Mouse (Mus musculus) myocyte (in vitro differentiated cells): ENCODE data around the gene Yap1. TPM values are rescaled to one million over a fixed set of nuclear protein-coding genes. Genes with fewer than 3 reads are reported as not detected.
"Not testable (repeated sequence)": the region's sequence is repeated elsewhere in the genome, so short reads cannot be mapped to it uniquely, and the experiment has no call there.

Source experiments
- H3K27me3 ChIP-seq: one replicate; pipeline ENCODE4 v1.6.1; 2011; ENCODE audit not compliant: control insufficient read depth, insufficient read depth, insufficient read length
- H3K36me3 ChIP-seq: one replicate; pipeline ENCODE4 v1.6.1; 2011; ENCODE audit not compliant: control insufficient read depth, insufficient read depth
- H3K4me2 ChIP-seq: one replicate; pipeline ENCODE4 v1.6.1; 2011; ENCODE audit warnings: low read depth, control low read depth
- H3K4me3 ChIP-seq: one replicate; pipeline ENCODE4 v1.5.1; 2011; ENCODE audit warnings: mild to moderate bottlenecking, control low read depth, moderate library complexity
- H3K79me2 ChIP-seq: one replicate; pipeline ENCODE4 v1.6.1; 2011; ENCODE audit not compliant: control insufficient read depth, insufficient read depth
- H3ac ChIP-seq: one replicate; pipeline ENCODE4 v1.6.1; 2011; ENCODE audit not compliant: control insufficient read depth, insufficient read length
- CEBPB ChIP-seq: IDR thresholded peaks from 2 replicates; pipeline ENCODE4 v1.6.1; 2011; ENCODE audit warnings: mild to moderate bottlenecking, moderate library complexity; ENCODE audit not compliant: poor library complexity, insufficient read depth, severe bottlenecking
- E2F4 ChIP-seq: IDR thresholded peaks from one replicate; pipeline ENCODE4 v1.6.1; 2011; ENCODE audit warnings: mild to moderate bottlenecking, control low read depth, moderate library complexity; ENCODE audit not compliant: insufficient read depth
- MAX ChIP-seq: IDR thresholded peaks from one replicate; pipeline ENCODE4 v1.6.1; 2011; ENCODE audit warnings: low read depth, mild to moderate bottlenecking, control low read depth
- MYOD1 ChIP-seq, 3 experiments: IDR thresholded peaks; one replicate each; pipeline ENCODE4 v1.6.1; 2011; ENCODE audit warnings: control low read depth in 2 of 3, low read depth in 2 of 3, mild to moderate bottlenecking in 2 of 3, moderate library complexity in 1 of 3; ENCODE audit not compliant: insufficient read length in 2 of 3, control insufficient read depth in 1 of 3
- MYOG ChIP-seq, 3 experiments: IDR thresholded peaks; one replicate each; pipeline ENCODE4 v1.6.1; 2011; ENCODE audit warnings: control low read depth in 2 of 3, low read depth in 2 of 3, mild to moderate bottlenecking in 2 of 3; ENCODE audit not compliant: insufficient read length in 2 of 3, control insufficient read depth in 1 of 3, insufficient read depth in 1 of 3
- POLR2A ChIP-seq: IDR thresholded peaks from one replicate; pipeline ENCODE4 v1.6.1; 2011; ENCODE audit warnings: low read depth, mild to moderate bottlenecking, control low read depth, moderate library complexity; ENCODE audit not compliant: insufficient read length
- POLR2AphosphoS2 ChIP-seq: IDR thresholded peaks from one replicate; pipeline ENCODE4 v1.6.1; 2011; ENCODE audit warnings: low read depth, control low read depth; ENCODE audit not compliant: insufficient read length
- REST ChIP-seq: IDR thresholded peaks from one replicate; pipeline ENCODE4 v1.6.1; 2011; ENCODE audit warnings: mild to moderate bottlenecking, control low read depth, moderate library complexity; ENCODE audit not compliant: insufficient read depth, insufficient read length
- SRF ChIP-seq: IDR thresholded peaks from one replicate; pipeline ENCODE4 v1.6.1; 2011; ENCODE audit warnings: low read depth; ENCODE audit not compliant: control insufficient read depth, insufficient read length
- TCF12 ChIP-seq: IDR thresholded peaks from one replicate; pipeline ENCODE4 v1.6.1; 2011; ENCODE audit warnings: mild to moderate bottlenecking, control low read depth; ENCODE audit not compliant: poor library complexity, insufficient read depth, severe bottlenecking
- TCF3 ChIP-seq: IDR thresholded peaks from one replicate; pipeline ENCODE4 v1.6.1; 2011; ENCODE audit warnings: low read depth, control low read depth; ENCODE audit not compliant: insufficient read length
- USF1 ChIP-seq: IDR thresholded peaks from one replicate; pipeline ENCODE4 v1.6.1; 2011; ENCODE audit warnings: low read depth, mild to moderate bottlenecking, control low read depth, moderate library complexity
- polyA plus RNA-seq: library from polyadenylated mRNA; unstranded; fragments of >200 nt; fragmentation: generic; extraction: Trizol; gene quantifications from one replicate; pipeline ENCODE4 v1.2.1, GENCODE M21; 2012; ENCODE audit warnings: missing spikeins

Gene Yap1
- polyA plus RNA-seq, 1 experiment: 27.5 TPM

DNA sequence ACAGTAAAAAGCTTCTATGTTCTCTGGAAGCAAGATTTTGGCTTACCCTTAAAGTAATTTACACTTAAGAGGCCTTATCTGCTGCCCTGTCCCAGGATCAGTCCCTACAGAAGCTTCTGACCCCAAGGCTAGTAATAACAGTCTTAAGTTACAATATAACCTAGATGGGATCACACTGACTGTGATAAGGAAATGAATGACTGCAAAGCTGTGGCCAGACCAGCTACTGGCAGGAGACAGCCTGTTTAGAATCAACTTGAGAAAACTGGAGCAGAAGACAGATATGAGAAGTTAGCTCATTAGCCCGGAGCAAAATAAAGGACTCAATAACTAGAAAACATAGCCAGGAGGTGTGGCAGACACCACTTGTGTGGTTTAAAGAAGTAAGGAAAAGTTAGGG lies 97.8 kb downstream of the Yap1 start:
- Histone ChIP-seq H3K4me2 (no peak overlapping the region), H3K4me3 (no peak overlapping the region), H3ac (no peak overlapping the region), H3K36me3 (no peaks in the 10 kb centered on the region), H3K27me3 (no peaks in the 10 kb centered on the region), H3K79me2 (no peaks in the 10 kb centered on the region)
- no peak for TF ChIP-seq CEBPB

DNA sequence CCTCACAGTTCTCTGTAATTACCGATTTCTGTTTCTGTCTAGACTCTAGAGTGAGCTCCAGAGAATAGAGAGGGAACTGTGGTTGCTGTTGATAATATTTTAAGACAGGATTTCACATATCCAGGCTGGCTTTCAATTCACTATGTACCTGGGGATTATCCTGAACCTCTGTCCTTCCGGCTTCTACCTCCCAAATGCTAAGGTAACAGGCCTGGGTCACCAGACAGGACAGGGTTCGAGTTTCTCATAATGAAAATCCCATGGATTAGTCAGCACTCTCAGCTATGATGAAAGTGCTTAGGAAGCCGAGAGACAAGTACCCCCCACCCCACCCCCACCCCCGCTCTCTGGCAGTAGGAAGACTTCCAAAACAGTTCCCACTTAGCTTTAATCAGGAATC lies 100.6 kb downstream of the Yap1 start:
- H3K4me3 ChIP-seq: no peak overlapping the region
- H3K27me3 ChIP-seq: no peaks in the 10 kb centered on the region
- H3K36me3 ChIP-seq: no peaks in the 10 kb centered on the region
- no peaks in the 10 kb centered on the region for H3K79me2 ChIP-seq
- TF ChIP-seq USF1 (no peak), MAX (no peak), MYOD1 (IDR thresholded peaks at IDR 0.05; ENCODE audit: control insufficient read depth in 1 of 3, insufficient read length in 2 of 3, low read depth in 2 of 3) (no peak), CEBPB (no peak), REST (no peak), POLR2AphosphoS2 (no peak), TCF3 (no peak), MYOG (IDR thresholded peaks at IDR 0.05; ENCODE audit: control insufficient read depth in 1 of 3, insufficient read depth in 1 of 3, insufficient read length in 2 of 3, low read depth in 2 of 3) (no peak), POLR2A (no peak)
- H3ac ChIP-seq: no peak overlapping the region
- H3K4me2 ChIP-seq: no peak overlapping the region

- no peak overlapping the region for H3K4me2 ChIP-seq
- H3K4me3 ChIP-seq: no peak overlapping the region
- H3K36me3 ChIP-seq: no peaks in the 10 kb centered on the region
- TF ChIP-seq TCF12: no peak
- H3K79me2 ChIP-seq: no peaks in the 10 kb centered on the region
- no peaks in the 10 kb centered on the region for H3K27me3 ChIP-seq
- no peak overlapping the region for H3ac ChIP-seq
Observed at GRCm38 (mm10) chr9:7903262-7903661, 101.1 kb downstream of the Yap1 start.

- Histone ChIP-seq H3ac (no peak overlapping the region), H3K79me2 (no peaks in the 10 kb centered on the region), H3K36me3 (no peaks in the 10 kb centered on the region), H3K4me2 (no peak overlapping the region), H3K27me3 (no peaks in the 10 kb centered on the region), H3K4me3 (no peak overlapping the region)
- TF ChIP-seq MAX (no peak), POLR2A (no peak), SRF (no peak)
Observed at GRCm38 (mm10) chr9:7902311-7902710, 102.1 kb downstream of the Yap1 start.

- TF ChIP-seq MAX: no peak
- no peak for TF ChIP-seq CEBPB
- TF ChIP-seq MYOG (IDR thresholded peaks at IDR 0.05; ENCODE audit: control insufficient read depth in 1 of 3, insufficient read depth in 1 of 3, insufficient read length in 2 of 3, low read depth in 2 of 3): no peak
- TF ChIP-seq POLR2A: no peak
- TF ChIP-seq E2F4: no peak
- TF ChIP-seq REST: no peak
- no peak for TF ChIP-seq TCF3
- Histone ChIP-seq H3K79me2 (no peaks in the 10 kb centered on the region), H3K36me3 (no peaks in the 10 kb centered on the region), H3ac (no peak overlapping the region), H3K4me3 (no peak overlapping the region), H3K27me3 (no peaks in the 10 kb centered on the region), H3K4me2 (no peak overlapping the region)
Observed at GRCm38 (mm10) chr9:7900965-7901364, 103.4 kb downstream of the Yap1 start.

DNA sequence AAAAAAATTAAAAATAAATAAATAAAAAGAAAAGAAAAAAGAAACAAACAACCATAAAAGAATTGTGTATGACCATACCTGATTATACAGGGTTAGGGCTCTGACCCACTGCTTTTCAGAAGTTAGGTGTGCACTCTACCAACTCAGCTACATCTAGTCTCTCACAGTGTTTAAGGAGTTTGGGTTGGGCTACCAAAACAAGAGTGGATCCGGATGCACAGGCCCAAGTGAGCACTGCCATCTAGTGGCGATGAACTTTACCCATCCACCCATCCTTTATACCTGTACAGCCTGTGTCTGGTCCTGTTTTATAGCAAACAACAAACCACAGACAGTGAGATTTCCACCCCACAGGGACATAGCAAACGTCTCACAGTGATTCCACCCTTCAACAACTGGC lies 106.9 kb downstream of the Yap1 start:
- Histone ChIP-seq H3K4me2 (no peak overlapping the region), H3ac (no peak overlapping the region), H3K79me2 (no peaks in the 10 kb centered on the region), H3K36me3 (no peaks in the 10 kb centered on the region), H3K4me3 (no peak overlapping the region), H3K27me3 (no peaks in the 10 kb centered on the region)
- TF ChIP-seq MAX (no peak), POLR2AphosphoS2 (no peak), MYOG (IDR thresholded peaks at IDR 0.05; ENCODE audit: control insufficient read depth in 1 of 3, insufficient read depth in 1 of 3, insufficient read length in 2 of 3, low read depth in 2 of 3) (no peak), TCF3 (no peak), REST (no peak), E2F4 (no peak), USF1 (no peak), POLR2A (no peak), SRF (no peak), MYOD1 (IDR thresholded peaks at IDR 0.05; ENCODE audit: control insufficient read depth in 1 of 3, insufficient read length in 2 of 3, low read depth in 2 of 3) (no peak), CEBPB (no peak), TCF12 (no peak)

DNA sequence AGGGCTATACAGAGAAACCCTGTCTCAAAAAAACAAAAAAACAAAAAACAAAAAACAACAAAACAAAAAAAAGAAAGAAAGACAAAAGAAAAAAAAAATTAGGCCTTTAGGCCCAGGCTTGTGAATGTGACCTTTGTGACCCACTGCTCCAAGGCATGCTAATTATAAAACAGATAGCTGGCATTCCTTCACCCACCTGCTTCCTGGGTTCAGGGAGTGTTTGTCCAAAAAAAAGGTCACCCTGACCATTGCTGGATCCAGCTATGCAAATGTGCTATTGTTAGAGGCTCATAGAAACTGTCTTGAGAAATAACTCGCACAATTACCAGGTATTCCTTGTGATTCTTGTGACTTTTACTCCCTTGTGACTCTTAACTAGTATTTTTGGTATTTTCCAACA lies 112.6 kb downstream of the Yap1 start:
- not testable (repeated sequence) for H3K36me3 ChIP-seq, H3K4me2 ChIP-seq, H3ac ChIP-seq, H3K27me3 ChIP-seq, H3K79me2 ChIP-seq, H3K4me3 ChIP-seq
